Mouse (Mus musculus) monocyte, adult 2 months (primary cell): Measurements from ENCODE around the gene Kif13a.

Experiments used
- DNase-seq, 2 experiments: peaks; one replicate each; pipeline ENCODE4 v3.0.0; 2022; ENCODE audit warnings: low spot score in 2 of 2, low read depth in 1 of 2

Gene Kif13a

GRCm38 (mm10) chr13:46786064-46786561 lies 143.6 kb downstream of the Kif13a start:
- no peak for DNase-seq

GRCm38 (mm10) chr13:46780379-46780778 lies 149.3 kb downstream of the Kif13a start:
- DNase-seq: no peak

- no peak for DNase-seq
Measured at GRCm38 (mm10) chr13:46779831-46780230, 149.8 kb downstream of the Kif13a start.

- no peak for DNase-seq
Measured at GRCm38 (mm10) chr13:46777461-46777860, 152.2 kb downstream of the Kif13a start.

- DNase-seq: no peak
Measured at GRCm38 (mm10) chr13:46776636-46777305, 152.9 kb downstream of the Kif13a start.

GRCm38 (mm10) chr13:46774998-46775397 lies 154.7 kb downstream of the Kif13a start:
- no peak for DNase-seq

GRCm38 (mm10) chr13:46772581-46772980 lies 157.1 kb downstream of the Kif13a start:
- DNase-seq: no peak

GRCm38 (mm10) chr13:46765361-46765760 lies 164.3 kb downstream of the Kif13a start:
- no peak for DNase-seq

- no peak for DNase-seq
Measured at GRCm38 (mm10) chr13:46763210-46763609, 166.5 kb downstream of the Kif13a start.

GRCm38 (mm10) chr13:46760921-46761320 lies 168.7 kb downstream of the Kif13a start:
- no peak for DNase-seq

- no peak for DNase-seq
Measured at GRCm38 (mm10) chr13:46759281-46759809, 170.3 kb downstream of the Kif13a start.

- no peak for DNase-seq
Measured at GRCm38 (mm10) chr13:46758627-46759026, 171.0 kb downstream of the Kif13a start.

GRCm38 (mm10) chr13:46757946-46758345 lies 171.7 kb downstream of the Kif13a start:
- no peak for DNase-seq

- DNase-seq: no peak
Measured at GRCm38 (mm10) chr13:46753294-46753693, 176.4 kb downstream of the Kif13a start.

- no peak for DNase-seq
Measured at GRCm38 (mm10) chr13:46752566-46753229, 177.0 kb downstream of the Kif13a start.

- no peak for DNase-seq
Measured at GRCm38 (mm10) chr13:46748138-46748873, 181.4 kb downstream of the Kif13a start.

GRCm38 (mm10) chr13:46743821-46744220 lies 185.8 kb downstream of the Kif13a start:
- DNase-seq: no peak

GRCm38 (mm10) chr13:46742367-46742766 lies 187.3 kb downstream of the Kif13a start:
- DNase-seq: no peak

- no peak for DNase-seq
Measured at GRCm38 (mm10) chr13:46739426-46739825, 190.2 kb downstream of the Kif13a start.

- DNase-seq: no peak
Measured at GRCm38 (mm10) chr13:46737482-46737881, 192.2 kb downstream of the Kif13a start.

GRCm38 (mm10) chr13:46736479-46736865 lies 193.2 kb downstream of the Kif13a start:
- DNase-seq: no peak
